Mouse (Mus musculus): ENCODE results near the gene Ace3.
"Not testable (repeated sequence)": the region's sequence is repeated elsewhere in the genome, so short reads cannot be mapped to it uniquely, and the experiment has no call there.

Ace3 gene

GRCm38 (mm10) chr11:105978634-105979033 lies 15.8 kb upstream of the Ace3 start:
- DNase-seq (ENCODE audit: low spot score) = no peak

GRCm38 (mm10) chr11:105984452-105984851 lies 10.0 kb upstream of the Ace3 start:
- DNase-seq (ENCODE audit: low spot score) = no peak

- no peak for DNase-seq (ENCODE audit: low spot score)
These were observed 7.0 kb upstream of the Ace3 start for GRCm38 (mm10) chr11:105987446-105987845.

- DNase-seq (ENCODE audit: low spot score) = no peak
These were observed 5.0 kb upstream of the Ace3 start for GRCm38 (mm10) chr11:105989446-105989845.

- no peak for DNase-seq (ENCODE audit: low spot score)
These were observed 4.2 kb upstream of the Ace3 start for GRCm38 (mm10) chr11:105990231-105990630.

- no peak for DNase-seq (ENCODE audit: low spot score)
These were observed 5.6 kb downstream of the Ace3 start for GRCm38 (mm10) chr11:106000062-106000461.

- DNase-seq (ENCODE audit: low spot score) = no peak
These were observed 7.2 kb downstream of the Ace3 start for GRCm38 (mm10) chr11:106001718-106002117.

- no peak for DNase-seq (ENCODE audit: low spot score)
These were observed 10.1 kb downstream of the Ace3 start for GRCm38 (mm10) chr11:106004576-106004975.

GRCm38 (mm10) chr11:106005970-106006369 lies 11.5 kb downstream of the Ace3 start:
- no peak for DNase-seq (ENCODE audit: low spot score)

GRCm38 (mm10) chr11:106007821-106008220 lies 13.3 kb downstream of the Ace3 start, which contains the start of gene Kcnh6:
Gene Kcnh6, plus strand, starts transcription at chr11:106008124.
- peak; percentile 56 for DNase-seq (ENCODE audit: low spot score)

- no peak for DNase-seq (ENCODE audit: low spot score)
These were observed 18.2 kb downstream of the Ace3 start for GRCm38 (mm10) chr11:106012711-106013110.

GRCm38 (mm10) chr11:106013556-106014225 lies 19.2 kb downstream of the Ace3 start:
- DNase-seq (ENCODE audit: low spot score) = no peak

- DNase-seq (ENCODE audit: low spot score) = no peak
These were observed 22.0 kb downstream of the Ace3 start for GRCm38 (mm10) chr11:106016440-106016839.

- no peak for DNase-seq (ENCODE audit: low spot score)
These were observed 25.7 kb downstream of the Ace3 start for GRCm38 (mm10) chr11:106020051-106020763.

- peak; percentile 37 for DNase-seq (ENCODE audit: low spot score)
These were observed 31.3 kb downstream of the Ace3 start for GRCm38 (mm10) chr11:106025774-106026173.

GRCm38 (mm10) chr11:106026465-106027151 lies 32.1 kb downstream of the Ace3 start:
- peak; percentile 47 for DNase-seq (ENCODE audit: low spot score)

- DNase-seq (ENCODE audit: low spot score) = no peak
These were observed 33.1 kb downstream of the Ace3 start for GRCm38 (mm10) chr11:106027607-106028006.

GRCm38 (mm10) chr11:106032074-106032473 lies 37.6 kb downstream of the Ace3 start:
- DNase-seq (ENCODE audit: low spot score) = not testable (repeated sequence)

GRCm38 (mm10) chr11:106033491-106033919 lies 39.0 kb downstream of the Ace3 start:
- DNase-seq (ENCODE audit: low spot score) = no peak

GRCm38 (mm10) chr11:106034986-106035385 lies 40.5 kb downstream of the Ace3 start:
- no peak for DNase-seq (ENCODE audit: low spot score)

GRCm38 (mm10) chr11:106036548-106037417 lies 42.3 kb downstream of the Ace3 start, which contains the start of gene Dcaf7:
Gene Dcaf7, plus strand, starts transcription at chr11:106036872.
- DNase-seq (ENCODE audit: low spot score) = peak; percentile 99

- no peak for DNase-seq (ENCODE audit: low spot score)
These were observed 42.9 kb downstream of the Ace3 start for GRCm38 (mm10) chr11:106037418-106037751.
